Mouse (Mus musculus) thymus, postnatal 14 days (tissue): ENCODE measurements at regions not wholly inside any gene's neighbourhood (a gene's known extent, or its start where the extent isn't known, plus 50 kb on each side); places are given as distances from the start of the nearest gene placed in this dataset.
A peak's percentile ranks its signal among the peaks of the same experiment; 100 is the strongest.

ENCODE experiments used
- DNase-seq: peaks from one replicate; pipeline ENCODE4 v3.0.0; 2021

DNA sequence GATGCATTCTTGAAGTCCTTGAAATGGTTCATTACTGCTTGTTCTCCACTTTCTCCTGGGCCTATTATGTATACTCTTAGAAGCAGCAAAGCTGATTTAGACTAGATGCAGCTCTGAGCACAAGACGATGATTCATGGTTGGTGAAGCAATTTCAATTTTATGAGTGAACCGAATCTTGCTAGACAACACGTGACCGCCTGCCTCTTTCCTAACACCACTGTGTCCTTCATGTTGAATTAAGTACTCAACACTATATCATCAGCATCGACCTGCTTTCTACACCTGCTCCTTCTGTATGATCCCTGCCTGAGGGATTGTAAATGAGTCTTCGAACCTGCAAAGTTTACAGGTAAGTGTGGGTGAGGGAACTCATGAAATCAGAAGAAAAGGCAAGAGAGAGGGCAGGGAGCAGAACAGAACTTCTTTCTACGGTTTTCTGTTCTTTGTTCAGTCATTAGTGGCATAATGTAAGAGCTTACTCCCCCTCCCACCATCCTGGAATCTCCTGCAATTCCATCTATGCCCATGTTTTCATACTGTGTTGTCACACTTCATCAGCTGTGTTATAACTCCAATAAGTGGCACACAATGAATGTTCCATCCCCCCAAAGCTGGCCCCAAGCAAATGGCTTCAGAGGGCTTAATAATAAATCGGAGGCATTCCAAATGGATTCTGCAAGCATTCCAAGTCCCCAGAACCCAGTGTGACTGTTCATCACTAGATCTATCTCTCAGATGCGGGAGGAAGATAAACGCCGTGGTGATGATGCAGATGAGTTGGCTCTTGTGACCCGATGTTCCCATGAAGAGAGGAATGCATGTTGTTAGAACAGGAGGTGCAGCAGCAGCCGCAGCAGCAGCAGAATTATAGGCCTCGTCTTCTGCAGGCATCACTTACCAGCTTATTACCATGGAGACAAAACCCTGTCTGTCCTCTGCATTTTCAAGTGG, 224.2 kb upstream of the Serp2 start:
- DNase-seq = peak; percentile 7

DNA sequence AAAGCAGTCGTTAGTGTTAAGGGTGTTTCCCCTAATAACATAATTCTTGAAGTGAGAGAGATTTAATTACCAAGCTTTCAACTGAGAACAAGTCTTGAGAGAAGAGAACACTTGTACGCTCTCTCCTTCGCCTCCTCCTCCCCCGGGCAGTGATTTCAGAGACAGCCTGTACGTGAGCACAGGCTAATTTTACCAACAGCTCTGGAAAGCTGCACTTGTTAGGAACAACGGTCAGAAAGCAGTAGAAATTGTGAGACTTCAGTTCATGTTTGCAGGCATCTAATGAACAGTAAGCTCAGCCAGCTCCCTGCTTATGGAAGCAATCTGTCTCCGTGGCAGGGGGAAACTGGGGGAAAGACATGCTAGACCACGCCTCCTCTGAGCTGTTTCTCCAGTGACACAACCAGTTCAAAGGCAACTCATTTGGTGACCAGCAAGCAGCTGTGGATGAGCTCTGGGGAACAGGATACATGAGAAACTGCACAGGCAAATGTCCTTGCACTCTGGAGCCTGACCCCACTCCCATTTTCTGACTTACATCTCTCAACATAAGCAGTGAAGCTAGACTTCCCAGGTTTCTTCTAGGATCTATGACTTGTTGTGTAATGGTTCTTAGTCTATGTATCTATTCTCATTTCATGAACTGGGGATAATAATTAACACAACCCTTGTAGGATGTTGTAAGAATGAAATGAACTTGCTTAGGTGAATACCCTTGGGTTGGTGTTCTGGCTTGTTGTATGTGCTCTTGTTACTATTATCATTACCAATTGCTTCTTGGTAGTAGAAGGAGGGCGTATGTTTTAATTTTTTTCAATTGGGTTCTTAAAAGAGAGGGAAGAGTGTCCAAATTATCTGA, 222.1 kb upstream of the Serp2 start:
- no peak for DNase-seq

DNA sequence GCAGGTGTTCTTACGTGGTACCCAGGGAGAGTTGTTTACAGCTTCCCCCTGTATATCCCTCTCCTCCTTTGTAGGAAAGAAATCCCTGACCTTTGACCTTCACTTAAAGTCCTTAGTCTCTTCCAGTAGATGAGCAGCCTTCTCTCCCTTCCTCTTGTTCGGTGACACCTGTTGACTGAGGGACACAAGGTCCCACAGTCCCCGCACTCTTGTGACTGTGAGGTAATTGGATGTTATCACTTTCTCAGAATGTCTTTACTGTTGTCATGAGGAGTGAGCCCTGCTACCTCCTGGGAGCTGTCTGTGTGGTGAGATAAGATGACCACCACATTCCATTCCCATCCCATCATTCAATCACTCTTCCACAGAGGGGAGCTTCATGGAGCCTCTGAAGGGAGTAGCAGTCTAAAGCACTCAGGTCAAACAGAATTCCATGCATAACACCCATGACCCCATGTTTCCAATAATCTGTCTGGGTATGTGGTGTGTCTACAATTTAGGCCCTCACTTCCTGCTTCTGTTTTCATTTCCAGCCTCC, 218.8 kb upstream of the Serp2 start:
- DNase-seq = no peak

DNA sequence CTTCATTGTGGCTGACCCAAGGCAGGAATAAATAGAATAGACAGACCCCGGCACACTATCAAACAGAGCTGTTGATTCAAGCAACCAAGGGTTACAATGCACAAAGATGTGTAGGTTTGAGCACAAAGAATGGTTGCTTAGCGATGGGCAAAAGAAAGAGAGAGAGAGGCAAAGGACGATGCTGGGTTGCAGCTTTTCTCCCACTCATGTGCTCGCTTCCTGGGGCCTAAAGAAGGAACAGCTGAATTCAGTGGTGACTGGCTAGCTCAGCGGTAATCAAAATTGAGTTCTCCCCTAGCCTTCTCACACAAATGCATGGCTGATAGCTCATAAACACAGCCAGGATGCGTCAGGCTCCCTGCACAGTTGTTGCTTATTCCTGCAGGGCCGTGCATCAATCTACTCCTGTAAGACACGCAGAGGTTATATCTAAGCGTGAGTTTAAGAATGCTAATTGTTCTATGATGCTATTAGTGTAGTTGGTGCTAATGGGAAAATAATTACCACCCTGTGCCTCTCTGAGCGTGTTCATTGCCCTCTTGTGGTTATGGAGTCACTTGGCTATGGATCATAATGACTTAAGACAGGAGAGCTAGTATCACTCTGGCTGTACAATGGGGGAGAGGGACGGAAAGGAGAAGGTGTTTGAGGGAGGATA, 216.2 kb upstream of the Serp2 start:
- no peak for DNase-seq

- no peak for DNase-seq
Measured at GRCm38 (mm10) chr14:76770106-76770505, 213.4 kb upstream of the Serp2 start.

DNA sequence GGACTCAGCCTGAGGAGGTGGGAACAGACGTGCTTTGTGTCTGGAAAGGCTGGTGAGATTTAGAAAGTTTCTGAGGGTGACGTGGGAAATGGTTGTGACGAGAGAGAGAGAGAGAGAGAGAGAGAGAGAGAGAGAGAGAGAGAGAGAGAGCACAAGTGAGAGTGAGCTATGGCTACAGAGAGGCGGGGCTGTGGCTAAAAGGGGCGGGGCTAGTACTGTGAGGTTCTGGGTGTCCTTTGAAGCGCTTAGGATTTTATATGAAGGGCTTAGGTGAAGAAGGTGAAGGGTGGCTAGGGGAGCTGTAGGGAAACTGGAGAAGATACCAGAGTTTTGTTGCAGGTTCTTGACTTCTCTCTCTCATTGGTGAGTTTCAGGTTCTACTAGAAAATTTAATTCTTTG, 210.6 kb upstream of the Serp2 start:
- DNase-seq = peak; percentile 44

- no peak for DNase-seq
Measured at GRCm38 (mm10) chr14:76766186-76766713, 209.6 kb upstream of the Serp2 start.

DNA sequence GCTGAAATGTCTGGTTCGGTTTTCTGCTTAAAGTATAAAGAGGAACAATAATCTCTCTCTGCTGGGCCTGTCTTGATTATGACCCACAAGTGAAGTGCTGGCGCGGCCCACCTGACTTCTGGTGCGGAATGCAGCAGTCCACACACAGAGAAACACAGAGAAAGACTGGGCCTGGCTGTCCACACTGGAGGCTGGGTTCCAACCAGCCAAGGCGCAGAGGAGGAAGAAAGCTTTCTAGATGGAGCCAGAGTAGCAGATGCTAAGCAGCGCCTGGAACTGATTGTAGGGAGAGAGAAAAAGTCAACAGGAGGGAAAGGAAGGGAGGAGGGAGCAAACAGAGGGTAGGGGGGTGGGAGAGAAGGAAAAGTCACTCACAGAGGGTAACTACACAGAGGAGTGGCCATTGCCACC, 208.4 kb upstream of the Serp2 start:
- DNase-seq = no peak

GRCm38 (mm10) chr14:76764390-76764796, 207.7 kb upstream of the Serp2 start:
- peak; percentile 49 for DNase-seq

- no peak for DNase-seq
Measured at GRCm38 (mm10) chr14:76763539-76763938, 206.8 kb upstream of the Serp2 start.

DNA sequence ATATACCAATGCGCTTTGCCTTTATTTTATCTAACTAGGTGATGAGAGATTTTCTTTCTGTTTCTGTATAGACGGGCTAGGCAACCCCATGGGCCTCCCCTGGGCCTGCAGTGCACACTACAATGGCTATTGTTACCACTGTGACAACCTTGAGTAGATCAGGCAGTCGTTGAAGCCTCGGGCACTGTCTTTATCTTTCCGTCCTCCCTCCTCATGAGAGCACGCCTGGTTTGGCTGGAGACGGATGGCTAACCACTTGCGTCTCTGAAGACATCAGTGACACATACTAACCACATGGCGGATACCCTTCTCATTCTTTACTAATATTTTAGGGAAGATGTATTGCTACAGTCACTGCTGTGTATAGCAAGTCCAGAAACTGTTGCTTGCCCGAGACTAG, 206.1 kb upstream of the Serp2 start:
- DNase-seq = no peak

- DNase-seq = no peak
Measured at GRCm38 (mm10) chr14:76761691-76762090, 205.0 kb upstream of the Serp2 start.

DNA sequence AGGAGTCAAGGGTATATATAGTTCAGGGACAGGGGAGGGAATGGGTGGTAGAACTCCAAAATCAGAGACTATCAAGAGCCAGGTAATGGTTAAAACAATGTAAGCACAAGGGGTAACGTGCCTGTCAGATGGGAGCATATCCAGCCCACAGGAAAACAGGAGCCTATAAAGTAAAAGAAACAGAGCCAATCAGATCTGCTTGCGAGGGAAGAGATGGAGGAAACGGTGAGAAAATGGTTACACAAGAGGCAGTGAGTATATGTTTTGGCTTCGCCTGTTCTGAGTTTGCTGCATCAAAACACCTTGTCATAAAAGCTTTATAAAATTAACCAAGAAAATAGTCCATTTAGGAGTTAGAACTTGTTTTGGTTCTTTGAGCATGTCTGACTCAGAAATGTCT, 204.6 kb upstream of the Serp2 start:
- no peak for DNase-seq

DNA sequence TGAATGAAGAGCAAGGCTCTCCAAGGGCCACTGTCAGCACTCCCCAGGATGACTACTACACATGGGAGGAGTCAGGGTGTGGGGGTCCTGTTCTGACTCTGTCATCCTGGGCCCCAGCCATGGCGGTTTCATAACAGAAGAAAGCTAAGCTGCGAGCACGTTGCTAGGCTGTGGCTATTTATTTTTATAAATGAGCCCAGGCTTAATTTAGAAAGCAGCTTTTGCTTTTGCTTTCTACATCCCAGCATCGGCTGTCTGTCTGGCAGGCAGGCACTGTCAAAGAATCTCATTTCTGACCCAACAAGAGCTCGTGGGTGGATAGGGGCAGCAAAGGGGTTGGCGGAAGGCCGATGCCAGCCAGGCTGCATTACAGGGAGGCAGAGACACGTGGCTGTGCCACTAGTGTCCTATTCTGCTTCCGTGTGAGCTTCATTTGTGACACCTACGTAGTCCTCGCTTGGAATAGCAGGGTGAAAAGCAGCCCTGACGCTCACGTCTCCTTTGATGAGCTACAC, 203.9 kb upstream of the Serp2 start:
- DNase-seq = no peak

DNA sequence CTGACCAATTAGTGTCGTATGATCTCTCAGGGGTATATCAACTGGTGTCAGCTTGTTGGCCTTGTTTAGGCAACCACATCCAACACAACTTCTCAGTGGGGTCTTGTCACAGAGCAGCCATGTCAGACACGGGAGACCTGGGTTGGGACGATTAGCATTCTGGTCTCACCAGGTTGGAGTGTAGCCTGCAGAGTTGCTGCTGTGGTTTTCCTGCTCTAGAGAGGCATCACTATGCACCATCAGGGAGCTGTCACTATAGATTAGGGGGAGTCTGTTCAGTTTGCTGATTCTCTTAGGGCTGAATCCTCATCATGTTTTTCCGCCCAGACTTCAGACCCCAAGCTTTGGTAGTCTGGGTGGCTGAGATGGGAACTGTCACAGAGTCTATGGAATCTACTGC, 202.7 kb upstream of the Serp2 start:
- no peak for DNase-seq

GRCm38 (mm10) chr14:76758589-76758988, 201.9 kb upstream of the Serp2 start:
- no peak for DNase-seq

DNA sequence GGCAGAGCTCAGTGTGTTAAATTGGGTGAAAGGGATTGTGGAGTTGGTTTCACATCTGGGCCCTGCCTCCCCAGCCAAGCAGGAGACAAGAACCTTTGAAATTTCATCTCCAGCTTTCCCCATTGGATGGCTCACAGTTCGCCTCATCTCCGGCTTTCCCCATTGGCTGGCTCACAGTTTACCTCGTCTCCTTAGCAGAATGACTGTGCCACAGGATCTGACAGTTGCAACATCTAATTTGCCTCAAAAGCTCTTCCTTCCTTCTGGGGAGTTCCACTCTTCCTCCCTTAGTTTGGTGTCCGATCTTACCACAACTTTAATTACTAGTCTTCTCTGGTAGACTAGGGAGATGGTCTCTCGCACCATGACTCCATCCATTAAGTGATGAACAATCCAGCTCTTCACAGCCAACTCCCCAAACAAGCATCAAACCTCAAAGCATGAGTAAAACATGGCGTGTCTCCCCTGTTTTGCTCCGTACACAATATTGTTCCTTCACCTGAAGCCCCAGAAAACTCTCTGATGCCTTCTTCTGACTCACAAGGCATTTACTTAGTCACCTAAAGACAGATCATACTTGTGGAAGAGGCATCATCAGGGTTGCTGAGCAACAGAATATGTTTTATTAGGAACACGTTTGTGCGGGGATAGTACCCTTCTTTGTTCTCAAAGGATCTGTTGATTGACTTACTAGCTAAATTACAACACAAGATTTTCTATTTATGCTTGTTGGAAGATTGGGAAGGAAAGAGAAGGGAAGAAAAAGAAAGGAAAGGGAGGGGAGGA, 199.1 kb upstream of the Serp2 start:
- DNase-seq = no peak

DNA sequence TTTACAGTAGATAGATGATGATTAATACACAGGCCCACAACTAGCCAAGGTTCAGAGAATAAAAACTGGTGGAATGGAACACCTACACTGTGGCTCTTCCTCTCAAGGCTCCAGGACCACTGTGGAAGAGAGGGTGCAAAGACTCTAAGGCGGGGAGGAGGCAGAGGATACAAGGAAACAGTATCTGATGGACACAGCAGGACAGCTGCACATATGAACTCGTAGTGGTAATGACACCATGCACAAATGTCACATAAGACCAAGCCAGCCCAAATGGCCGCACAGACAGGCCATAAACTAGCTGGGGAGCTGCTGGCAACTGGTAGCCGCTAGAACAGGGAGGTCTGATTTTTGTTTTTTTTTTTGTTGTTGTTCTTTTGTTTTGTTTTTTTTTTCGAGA, 197.0 kb upstream of the Serp2 start:
- DNase-seq = no peak

DNA sequence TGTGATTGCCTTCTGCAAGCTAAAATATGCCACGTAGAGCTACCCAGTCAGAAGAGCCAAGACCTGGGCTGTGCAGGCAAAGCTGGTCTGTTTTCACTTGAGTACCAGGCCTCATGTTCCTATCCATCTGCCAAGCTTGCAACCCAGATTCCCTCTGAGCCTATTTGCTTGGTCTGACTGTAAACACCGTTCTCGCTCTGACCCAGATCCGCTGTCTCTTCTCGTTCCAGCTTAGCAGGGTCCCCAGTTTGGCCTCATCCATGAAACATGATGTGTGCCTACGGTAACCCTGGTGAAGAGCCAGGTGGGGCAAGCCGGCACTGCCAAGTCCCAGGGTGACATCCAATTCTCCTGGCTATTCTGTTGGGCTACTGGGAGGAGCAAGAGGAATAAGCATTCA, 192.5 kb upstream of the Serp2 start:
- DNase-seq = no peak

- DNase-seq = no peak
Measured at GRCm38 (mm10) chr14:76748711-76749110, 192.0 kb upstream of the Serp2 start.

DNA sequence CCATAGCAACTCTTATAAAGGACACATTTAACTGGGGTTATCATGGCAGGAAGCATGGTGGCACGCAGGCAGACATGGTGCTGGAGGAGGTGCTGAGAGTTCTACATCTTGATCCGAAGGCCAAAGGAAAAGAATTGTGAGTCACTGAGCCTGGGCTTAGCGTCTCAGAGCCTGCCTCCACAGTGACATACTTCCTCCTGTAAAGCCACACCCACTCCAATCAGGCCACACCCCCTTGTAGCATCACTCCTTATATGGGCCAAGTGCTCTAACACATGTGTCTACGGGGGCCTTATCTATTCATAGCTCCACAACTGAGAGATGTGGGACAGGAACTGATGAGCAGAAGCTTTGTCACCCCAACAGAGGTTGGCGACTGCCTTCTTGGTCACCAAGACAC, 191.1 kb upstream of the Serp2 start:
- no peak for DNase-seq

GRCm38 (mm10) chr14:76746282-76746681, 189.6 kb upstream of the Serp2 start:
- DNase-seq = no peak
